Mouse (Mus musculus) cerebellum, postnatal 36 days (tissue): ENCODE measurements around the gene Txndc17.
A peak's percentile ranks its signal among the peaks of the same experiment; 100 is the strongest.

Experiments
- DNase-seq, 2 experiments: peaks; one replicate each; pipeline ENCODE4 v3.0.0; 2021 to 2022; ENCODE audit warnings: mixed read lengths in 2 of 2

Txndc17 gene

GRCm38 (mm10) chr11:72224865-72225264, 17.5 kb downstream of the Txndc17 start:
- peak; percentile 81 to 85 for DNase-seq

DNA sequence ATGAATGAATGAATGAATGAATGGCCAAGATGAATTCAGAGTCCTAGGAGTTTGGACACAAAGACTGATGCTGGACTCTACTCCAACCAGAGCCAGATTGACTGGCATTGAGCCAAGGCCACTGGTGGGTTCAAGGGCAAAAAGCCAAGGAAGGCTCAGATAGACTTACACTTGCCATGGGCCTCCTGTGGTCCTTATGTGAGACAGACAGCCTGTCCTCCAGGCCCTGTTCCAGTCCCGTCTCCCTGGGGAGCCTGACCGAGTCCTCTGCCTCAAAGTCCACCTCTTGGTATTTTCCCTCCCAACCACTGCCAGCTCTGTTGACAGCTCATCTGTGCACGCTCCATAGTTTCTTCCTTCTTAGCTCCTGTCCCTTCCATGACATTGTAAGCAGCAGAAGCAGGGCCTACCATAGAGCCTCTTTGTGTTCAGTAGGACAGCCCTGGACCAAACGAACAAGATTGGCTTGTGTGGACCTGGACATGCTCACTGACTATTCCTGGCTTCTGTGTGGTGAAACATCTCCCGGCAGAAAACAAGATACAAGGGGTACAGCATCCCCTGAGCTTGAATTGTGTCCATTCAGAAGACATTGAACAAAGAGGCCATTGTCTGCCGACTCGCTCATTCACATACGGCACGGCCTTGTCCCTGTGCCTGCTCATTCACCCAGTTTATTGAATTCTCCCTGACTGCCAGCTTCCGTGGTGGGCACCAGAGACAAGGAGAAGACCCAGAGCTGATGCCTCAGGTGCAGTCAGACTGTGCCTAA, 18.9 kb downstream of the Txndc17 start:
- DNase-seq = peak; percentile 58 to 61

- DNase-seq = no peak
Measured at GRCm38 (mm10) chr11:72226901-72227300, 19.6 kb downstream of the Txndc17 start.

DNA sequence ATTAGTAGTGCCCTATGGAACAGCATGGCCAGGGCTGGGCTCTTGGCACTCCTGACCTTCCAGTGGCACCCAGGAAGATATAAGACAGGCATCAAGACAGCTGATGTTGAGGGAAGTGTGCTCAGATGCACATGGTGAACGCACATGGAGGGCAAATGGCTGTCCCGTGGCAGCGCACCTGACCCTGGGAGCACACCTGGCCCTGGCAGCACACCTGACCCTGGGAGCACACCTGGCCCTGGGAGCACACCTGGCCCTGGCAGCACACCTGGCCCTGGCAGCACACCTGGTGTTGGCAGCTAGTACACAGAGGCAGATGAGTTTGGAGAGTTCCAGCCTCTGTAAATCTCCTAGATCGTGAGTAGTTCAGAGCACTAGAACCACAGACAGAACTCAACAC, 21.2 kb downstream of the Txndc17 start:
- DNase-seq = no peak

DNA sequence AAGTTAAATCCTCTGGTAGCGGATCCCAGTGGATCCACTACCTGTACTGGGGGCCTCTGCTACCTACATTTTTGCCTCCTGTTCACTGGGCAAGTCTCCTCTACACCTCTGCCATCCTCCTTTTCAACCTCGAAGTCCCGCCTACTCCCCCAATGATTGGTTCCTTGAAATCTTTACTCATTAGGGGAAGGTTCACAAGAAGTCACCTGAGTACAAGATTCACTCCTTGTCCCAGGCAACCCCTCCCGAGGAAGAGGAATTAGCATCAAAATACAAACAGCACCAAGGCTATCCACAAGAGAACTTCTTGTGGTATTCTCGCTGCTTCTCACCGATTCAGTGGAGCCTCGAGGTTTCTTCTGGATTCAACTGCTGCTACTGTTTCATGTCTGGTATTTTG, 24.7 kb downstream of the Txndc17 start:
- no peak for DNase-seq

- DNase-seq = no peak
Measured at GRCm38 (mm10) chr11:72232991-72233390, 25.6 kb downstream of the Txndc17 start.

- DNase-seq = peak; percentile 6 to 12
Measured at GRCm38 (mm10) chr11:72234013-72234412, 26.7 kb downstream of the Txndc17 start.

- no peak for DNase-seq
Measured at GRCm38 (mm10) chr11:72240062-72240860, 32.9 kb downstream of the Txndc17 start.

DNA sequence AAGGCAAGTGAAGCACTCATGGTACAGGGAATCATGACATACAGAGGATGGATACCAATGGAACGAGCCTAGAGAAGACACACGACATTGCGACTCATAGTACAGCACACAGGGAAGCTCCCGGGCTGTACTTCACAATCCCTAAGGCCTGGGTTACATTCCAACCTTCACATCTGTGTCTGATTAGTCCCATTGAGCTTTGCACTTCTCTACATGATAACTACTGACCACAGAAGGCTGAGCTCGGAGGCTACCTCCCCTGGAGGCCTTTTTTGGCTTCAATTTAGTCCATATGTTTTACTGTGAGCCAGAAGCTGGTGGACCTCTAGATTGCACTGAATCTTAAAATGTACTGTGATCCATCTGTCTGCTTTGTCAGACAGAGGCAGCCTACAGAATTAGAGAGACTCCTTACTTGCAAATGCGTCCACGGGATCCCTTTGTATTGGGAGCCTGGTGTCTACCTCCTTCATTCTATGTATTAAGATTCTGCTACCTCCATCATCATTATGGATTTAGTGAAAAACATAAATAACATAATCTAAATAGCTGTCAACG, 37.9 kb downstream of the Txndc17 start:
- no peak for DNase-seq

- DNase-seq = no peak
Measured at GRCm38 (mm10) chr11:72255629-72256028, 48.3 kb downstream of the Txndc17 start.

DNA sequence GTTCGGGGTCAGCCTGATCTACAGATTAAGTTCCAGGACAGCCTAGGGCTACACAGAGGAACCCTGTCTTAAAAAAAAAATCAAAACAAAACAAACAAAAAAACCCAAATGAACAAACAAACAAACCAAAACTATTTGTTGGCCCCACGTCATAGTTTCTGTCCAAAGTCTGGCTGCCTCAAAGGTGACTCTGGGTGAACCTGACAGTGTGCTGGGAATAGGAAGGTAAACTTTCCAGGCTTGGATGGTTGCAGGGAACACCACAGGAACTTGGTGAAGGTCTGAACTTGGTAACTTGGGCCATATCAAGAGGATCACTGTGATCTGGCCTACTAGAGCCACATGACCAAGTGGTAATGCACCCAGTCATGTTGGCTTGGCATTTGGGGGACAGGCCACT, 49.1 kb downstream of the Txndc17 start:
- DNase-seq = no peak
